Mouse (Mus musculus): Measurements from ENCODE around the gene Cd24a. TPM values are rescaled to one million over a fixed set of nuclear protein-coding genes. Genes with fewer than 3 reads are reported as not detected.

Cd24a gene
- total RNA-seq, 1 experiment from 2014 or later: 81.0 TPM

DNA sequence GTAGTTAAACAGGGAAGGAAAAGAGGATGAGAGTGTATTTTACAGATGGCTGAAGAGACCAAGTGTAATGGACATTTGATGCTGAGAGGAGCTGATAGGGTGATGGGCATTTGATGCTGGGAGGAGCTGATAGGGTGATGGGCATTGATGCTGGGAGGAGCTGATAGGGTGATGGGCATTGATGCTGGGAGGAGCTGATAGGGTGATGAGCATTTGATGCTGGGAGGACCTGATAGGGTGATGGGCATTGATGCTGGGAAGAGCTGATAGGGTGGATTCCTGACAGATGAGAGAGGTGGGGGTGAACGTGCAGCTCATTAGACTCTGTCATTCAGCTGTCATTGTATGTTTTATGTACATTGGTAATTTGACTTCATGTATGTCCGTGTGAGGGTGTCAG is 47.5 kb downstream of the Cd24a start:
- DNase-seq: no peak

DNA sequence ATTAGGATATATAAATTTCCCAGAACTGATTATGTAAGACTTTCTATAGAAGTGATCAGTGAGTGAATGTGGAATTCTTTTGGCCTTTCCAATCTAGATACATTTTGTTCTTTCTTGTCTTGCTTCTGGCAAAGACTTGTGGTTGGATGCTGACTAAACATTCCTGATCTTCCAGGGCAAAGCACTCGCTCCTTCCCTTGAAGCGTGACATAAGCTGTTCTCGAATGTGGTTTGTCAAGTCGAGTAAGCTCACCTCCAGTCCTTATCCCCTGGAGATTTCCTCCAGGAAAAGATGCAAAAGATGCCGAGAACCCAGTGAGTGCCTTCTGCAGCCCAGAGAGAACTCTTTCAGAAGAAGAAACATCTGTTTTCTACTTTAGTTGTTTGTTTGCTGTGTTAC is 51.1 kb downstream of the Cd24a start:
- DNase-seq: no peak

DNA sequence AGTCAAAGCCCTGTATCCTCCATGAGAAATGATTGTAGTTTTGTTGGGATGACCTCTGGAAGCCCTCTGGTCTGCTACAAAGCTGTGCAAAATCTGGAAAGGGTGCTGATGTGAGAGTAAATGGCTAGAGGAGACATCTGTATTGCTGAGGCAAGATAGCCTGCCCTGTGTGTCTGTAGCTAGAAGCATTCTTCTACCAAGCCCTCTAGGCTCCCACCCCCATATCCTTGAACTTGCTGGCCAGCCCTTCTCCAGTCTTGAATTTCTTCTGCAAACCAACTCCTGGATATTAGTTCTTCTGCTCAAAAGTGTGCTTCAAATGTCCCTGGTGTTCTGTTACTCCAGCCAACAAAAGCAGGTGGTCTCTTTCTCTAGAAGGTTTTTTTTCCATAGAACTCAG is 51.8 kb downstream of the Cd24a start:
- no peak for DNase-seq

DNA sequence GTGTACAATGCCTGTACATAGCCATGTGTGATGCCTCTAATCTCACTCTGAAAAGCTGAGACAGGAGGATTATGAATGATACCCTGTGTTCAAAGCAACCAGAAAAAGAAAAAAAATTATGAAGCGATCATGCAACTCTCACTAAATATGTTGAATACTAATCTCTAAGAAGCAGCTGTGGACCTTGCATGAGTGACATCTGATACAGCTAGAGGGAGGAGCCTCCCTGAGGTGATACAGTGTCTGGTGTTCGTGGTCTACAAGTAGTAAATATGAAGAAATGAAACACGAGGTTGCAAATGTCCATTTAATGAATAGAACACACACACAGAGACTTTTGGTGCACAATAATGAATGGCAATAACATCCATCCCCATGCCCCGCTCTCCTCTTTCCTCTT is 52.5 kb downstream of the Cd24a start:
- no peak for DNase-seq

DNA sequence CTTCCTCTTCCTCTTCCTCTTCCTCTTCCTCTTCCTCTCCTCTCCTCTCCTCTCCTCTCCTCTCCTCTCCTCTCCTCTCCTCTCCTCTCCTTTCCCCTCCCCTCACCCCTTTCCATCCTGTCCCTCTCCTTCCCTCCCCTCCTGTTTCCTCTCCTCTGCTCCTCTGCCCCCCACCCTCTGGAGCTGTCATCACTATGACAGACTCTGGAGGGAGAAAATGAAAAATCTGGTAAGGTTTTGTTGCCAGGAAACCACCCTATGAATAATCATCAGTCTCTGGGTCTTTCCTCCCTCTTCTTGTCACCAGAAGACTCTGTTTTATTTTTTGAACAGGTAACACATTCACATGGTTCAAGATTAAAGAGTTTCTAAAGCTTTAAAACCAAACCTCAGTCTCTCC is 53.0 kb downstream of the Cd24a start:
- DNase-seq: no peak

DNA sequence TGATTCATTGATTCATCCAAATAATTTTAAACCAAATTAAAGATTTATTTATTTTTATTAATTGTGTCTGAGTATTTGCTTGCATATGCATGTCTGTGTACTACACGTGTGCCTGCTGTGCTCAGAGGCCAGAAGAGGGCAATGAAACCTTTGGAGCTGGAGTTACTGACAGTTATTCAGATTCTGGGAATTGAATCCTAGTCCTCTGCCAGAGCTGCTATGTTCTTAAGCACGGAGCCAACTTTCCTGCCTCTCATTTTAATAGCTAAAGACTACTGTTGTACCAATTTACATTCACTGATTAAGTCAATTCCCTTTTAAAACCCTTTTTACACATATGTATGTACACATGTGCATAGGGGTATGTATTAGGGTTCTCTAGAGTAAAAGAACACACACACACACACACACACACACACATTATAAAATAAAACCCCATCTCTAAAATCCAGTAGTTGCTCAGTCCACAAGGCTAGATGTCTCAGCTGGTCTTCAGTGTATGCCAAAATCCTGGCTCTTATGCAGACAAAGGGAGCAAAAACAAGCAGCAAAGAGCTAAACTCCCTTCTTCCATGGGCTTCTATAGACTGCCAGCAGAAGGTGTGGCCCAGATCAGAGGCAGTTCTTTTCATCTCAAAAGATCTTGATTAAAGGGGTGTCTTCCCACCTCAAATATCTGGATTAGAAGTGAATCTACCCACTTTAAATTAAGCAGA is 53.7 kb downstream of the Cd24a start:
- DNase-seq: no peak

DNA sequence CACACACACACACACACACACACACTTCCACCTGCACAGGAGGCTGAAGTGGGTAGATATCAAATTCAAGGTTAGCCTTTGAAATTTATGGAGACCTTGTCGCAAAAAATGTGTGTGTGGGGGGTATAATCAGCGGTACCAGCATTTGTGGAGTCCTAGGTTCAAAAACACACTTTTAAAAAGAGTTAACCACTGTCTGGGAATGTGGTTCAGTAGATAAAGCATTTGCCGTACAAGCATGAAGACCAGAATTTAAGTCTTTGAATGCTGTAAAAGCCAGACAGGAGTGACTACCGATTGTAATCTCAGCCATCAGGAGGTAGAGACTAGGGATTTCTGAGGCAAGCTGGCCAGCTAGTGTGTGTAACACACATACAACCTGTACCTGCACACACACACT is 55.0 kb downstream of the Cd24a start:
- DNase-seq: no peak

Other genes starting within 250 kb of the Cd24a start
- gene Bend3, start 99.5 kb upstream of the Cd24a start, total RNA-seq (2021): 7.0 and 7.2 TPM in 2 replicates
- 19.7 and 21.9 TPM in 2 replicates for gene Gm9803, start 54.2 kb upstream of the Cd24a start, total RNA-seq (2021)
- 94.0 and 99.4 TPM in 2 replicates for gene 1700021F05Rik, start 37.3 kb upstream of the Cd24a start, total RNA-seq (2021)